ENCODE assay signal across 31 mouse cellular contexts in genomic region chr5:36494709-36495108, GRCm38 (mm10). TPM values are rescaled to one million over a fixed set of nuclear protein-coding genes. Genes with fewer than 3 reads are reported as not detected.
"Had no signal": no experiment of that assay in that cellular context is flagged by ENCODE, and none has a peak within 500 bp of the region (broad histone marks: within the 10 kb centered on the region; RNA-seq: fewer than 3 reads in every experiment).

No protein-coding gene starts in this region.

- H3K27ac ChIP-seq: limb, embryonic 10.5 days; limb, embryonic 12.5 days; limb, embryonic 13.5 days; limb, embryonic 15.5 days; liver, embryonic 12.5 days; liver, embryonic 13.5 days; liver, embryonic 14.5 days; liver, embryonic 15.5 days; lung, embryonic 15.5 days; macrophage; midbrain, embryonic 10.5 days; midbrain, embryonic 12.5 days; midbrain, embryonic 13.5 days; midbrain, embryonic 15.5 days had no signal

- H3K4me3 ChIP-seq: limb, embryonic 10.5 days; limb, embryonic 12.5 days; limb, embryonic 13.5 days; limb, embryonic 15.5 days; liver, embryonic 12.5 days; liver, embryonic 13.5 days; liver, embryonic 15.5 days; lung, embryonic 15.5 days; megakaryocyte, embryonic 14.5 days; midbrain, embryonic 10.5 days; midbrain, embryonic 12.5 days; midbrain, embryonic 13.5 days; midbrain, embryonic 15.5 days; myocyte had no signal

- ATAC-seq: liver, embryonic 12.5 days; liver, postnatal 0 days; lung, postnatal 0 days; midbrain, embryonic 13.5 days; midbrain, embryonic 15.5 days; midbrain, embryonic 16.5 days had no signal

- DNase-seq: left cerebral cortex, postnatal 4 days; liver; liver, embryonic 13.5 days; liver, postnatal 0 days; lung, adult 18-20 months; lung, adult 2 months; lung, embryonic 14.5 days; lung, postnatal 10 days; lung, postnatal 14 days; lung, postnatal 36 days; lung, postnatal 4 days; midbrain, embryonic 14.5 days had no signal

RNA-seq across cellular contexts. Expression of gene Ccdc96, which starts 10.3 kb away (rescaled TPM):
- total RNA-seq: liver, adult 2 months; monocyte, adult 5-6 weeks had no signal
- polyA plus RNA-seq: liver, adult 2 months had no signal
